8 mouse cellular contexts compared by ENCODE assay signal in the genomic region with DNA sequence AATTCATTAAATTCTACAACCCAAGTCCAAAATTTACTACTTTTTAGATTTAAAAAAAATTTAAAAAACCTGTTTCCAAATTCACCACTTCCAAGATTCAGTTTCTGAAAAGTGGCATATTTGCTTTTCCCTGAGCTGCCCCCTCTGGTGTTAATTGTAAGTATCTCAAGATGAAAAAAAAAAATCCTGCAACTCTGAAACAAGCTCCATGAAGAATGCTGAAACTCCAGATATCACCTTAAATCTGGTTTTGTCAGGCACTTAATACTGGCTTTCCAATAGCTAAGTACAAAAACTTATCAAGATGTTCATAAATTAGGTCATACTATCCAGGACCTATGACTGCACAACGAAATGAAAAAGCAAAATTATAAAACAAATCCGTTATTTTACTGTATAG. TPM values are rescaled to one million over a fixed set of nuclear protein-coding genes. Genes with fewer than 3 reads are reported as not detected.
A peak's percentile ranks its signal among the peaks of the same experiment; 100 is the strongest.
DNase-seq lines count a peak whose midpoint lies in the region; ATAC-seq lines count a peak whose summit lies in the region.

No protein-coding gene starts in this region.

- no peak for DNase-seq in kidney, adult 11 months
- DNase-seq in adipocyte (ENCODE audit: low spot score), result peak; percentile 77
- DNase-seq in intestine, embryonic 14.5 days (ENCODE audit: low spot score), result no peak
- peak; percentile 46 for DNase-seq in naive thymus-derived CD4-positive, alpha-beta T cell, adult 2 months (ENCODE audit: low read depth)
- DNase-seq in spleen, postnatal 10 days (ENCODE audit: low spot score in 2 of 2), result no peak
- no peak for DNase-seq in right cerebral cortex, adult 18-20 months

- H3K27ac ChIP-seq in kidney, embryonic 14.5 days (ENCODE audit: low read depth, low read length), result no peak overlapping the region
- H3K27ac ChIP-seq in intestine, embryonic 14.5 days (ENCODE audit: low read depth), result no peak overlapping the region

- H3K9ac ChIP-seq in kidney, embryonic 14.5 days (ENCODE audit: low read depth, low read length), result peak overlapping the region; percentile 100; the same call in 1 of the 2 replicates
- H3K9ac ChIP-seq in intestine, embryonic 14.5 days (ENCODE audit: low read length), result peak overlapping the region; percentile 100

- H3K4me2 ChIP-seq in kidney, embryonic 14.5 days (replicated peaks; ENCODE audit: low read depth, low read length), result peak overlapping the region; percentile 52
- H3K4me2 ChIP-seq in intestine, embryonic 14.5 days (ENCODE audit: low read length), result peak overlapping the region; percentile 71

- no peaks in the 10 kb centered on the region for H3K27me3 ChIP-seq in kidney, embryonic 14.5 days (ENCODE audit: control insufficient read depth, insufficient read depth, low read length)
- no peaks in the 10 kb centered on the region for H3K27me3 ChIP-seq in intestine, embryonic 14.5 days (replicated peaks; ENCODE audit: control insufficient read depth, insufficient read depth, low read length)

- no peak for ATAC-seq in kidney, embryonic 14.5 days (ENCODE audit: low FRiP score, low TSS enrichment)
- ATAC-seq in intestine, embryonic 14.5 days (replicated peaks; ENCODE audit: low FRiP score, low TSS enrichment, low read depth), result no peak
- ATAC-seq in megakaryocyte-erythroid progenitor cell, adult 5-6 weeks (replicated peaks; ENCODE audit: low FRiP score, low TSS enrichment, poor library complexity, severe bottlenecking), result no peak

- 0% methylated on average over 2 of the region's 2 CpGs for WGBS in kidney, embryonic 14.5 days
- WGBS in intestine, embryonic 14.5 days, result 0% methylated on average over 2 of the region's 2 CpGs

- H3K9me3 ChIP-seq in kidney, embryonic 14.5 days (ENCODE audit: control insufficient read depth, low read length), result no peaks in the 10 kb centered on the region
- no peaks in the 10 kb centered on the region for H3K9me3 ChIP-seq in intestine, embryonic 14.5 days (ENCODE audit: control insufficient read depth, low read length)

- peaks cover 24% of the 10 kb centered on the region for H3K4me1 ChIP-seq in kidney, embryonic 14.5 days (ENCODE audit: control insufficient read depth, insufficient read depth, low read length)
- H3K4me1 ChIP-seq in intestine, embryonic 14.5 days (replicated peaks; ENCODE audit: control insufficient read depth, insufficient read depth, low read length), result peaks cover 27% of the 10 kb centered on the region

- H3K36me3 ChIP-seq in kidney, embryonic 14.5 days (ENCODE audit: control insufficient read depth, insufficient read depth, low read length), result peaks cover 53% of the 10 kb centered on the region
- peaks cover 56% of the 10 kb centered on the region for H3K36me3 ChIP-seq in intestine, embryonic 14.5 days (ENCODE audit: control insufficient read depth, insufficient read depth, low read length)

- H3K4me3 ChIP-seq in kidney, embryonic 14.5 days (ENCODE audit: low read length), result peak overlapping the region; percentile 97
- peak overlapping the region; percentile 100 for H3K4me3 ChIP-seq in intestine, embryonic 14.5 days (ENCODE audit: low read depth, low read length)

RNA-seq across cellular contexts. Expression of a gene that starts 2.0 kb away (rescaled TPM):
- polyA plus RNA-seq in kidney, embryonic 14.5 days (2014; fragmentation: Nextera tagmentation; extraction: Ambion mirVana), result 1,078 and 1,378 TPM in 2 replicates
- polyA plus RNA-seq in intestine, embryonic 14.5 days (2014; fragmentation: Nextera tagmentation; extraction: Ambion mirVana), result 967 and 1,019 TPM in 2 replicates
- total RNA-seq in megakaryocyte-erythroid progenitor cell, adult 5-6 weeks (2014; fragmentation: Nextera tagmentation), result 1,156 and 1,577 TPM in 2 replicates
- total RNA-seq in megakaryocyte-erythroid progenitor cell, adult 5-6 weeks (2017), result 1,688 and 2,170 TPM in 2 replicates

RNA-seq across cellular contexts. Expression of a gene that starts 2.5 kb away (rescaled TPM):
- polyA plus RNA-seq in kidney, embryonic 14.5 days (2014; fragmentation: Nextera tagmentation; extraction: Ambion mirVana), result 559 and 786 TPM in 2 replicates
- 454 and 475 TPM in 2 replicates for polyA plus RNA-seq in intestine, embryonic 14.5 days (2014; fragmentation: Nextera tagmentation; extraction: Ambion mirVana)
- total RNA-seq in megakaryocyte-erythroid progenitor cell, adult 5-6 weeks (2014; fragmentation: Nextera tagmentation), result 292 and 301 TPM in 2 replicates
- total RNA-seq in megakaryocyte-erythroid progenitor cell, adult 5-6 weeks (2017), result 423 and 530 TPM in 2 replicates

RNA-seq across cellular contexts. Expression of a gene that starts 35.2 kb away (rescaled TPM):
- 2.0 and 2.2 TPM in 2 replicates for polyA plus RNA-seq in kidney, embryonic 14.5 days (2014; fragmentation: Nextera tagmentation; extraction: Ambion mirVana)
- 2.3 and 3.0 TPM in 2 replicates for polyA plus RNA-seq in intestine, embryonic 14.5 days (2014; fragmentation: Nextera tagmentation; extraction: Ambion mirVana)
- total RNA-seq in megakaryocyte-erythroid progenitor cell, adult 5-6 weeks (2014; fragmentation: Nextera tagmentation), result not detected in 2 replicates
- not detected in 2 replicates for total RNA-seq in megakaryocyte-erythroid progenitor cell, adult 5-6 weeks (2017)

RNA-seq across cellular contexts. Expression of a gene that starts 56.1 kb away (rescaled TPM):
- polyA plus RNA-seq in kidney, embryonic 14.5 days (2014; fragmentation: Nextera tagmentation; extraction: Ambion mirVana), result 13.0 and 19.2 TPM in 2 replicates
- polyA plus RNA-seq in intestine, embryonic 14.5 days (2014; fragmentation: Nextera tagmentation; extraction: Ambion mirVana), result 16.4 and 18.0 TPM in 2 replicates
- total RNA-seq in megakaryocyte-erythroid progenitor cell, adult 5-6 weeks (2014; fragmentation: Nextera tagmentation), result 17.0 and 36.2 TPM in 2 replicates
- total RNA-seq in megakaryocyte-erythroid progenitor cell, adult 5-6 weeks (2017), result 16.2 and 55.9 TPM in 2 replicates

Comparison
In these comparisons a context has a peak if more than half of its experiments do, and no peak if none do; other contexts are left out.
1. DNase-seq: peak in adipocyte (single experiment) and naive thymus-derived CD4-positive, alpha-beta T cell, adult 2 months (single experiment); none in kidney, adult 11 months (single experiment), intestine, embryonic 14.5 days (single experiment), spleen, postnatal 10 days (0 of 2) and right cerebral cortex, adult 18-20 months (single experiment).